Mouse (Mus musculus) heart, postnatal 10 days (tissue): Measurements from ENCODE around the gene Acaca. TPM values are rescaled to one million over a fixed set of nuclear protein-coding genes. Genes with fewer than 3 reads are reported as not detected.
"Not testable (repeated sequence)": the region's sequence is repeated elsewhere in the genome, so short reads cannot be mapped to it uniquely, and the experiment has no call there.

Experiments used
- DNase-seq, 2 experiments: peaks; one replicate each; pipeline ENCODE4 v3.0.0; 2021
- intact Hi-C: fragments of 180-260 bp; cut with DNase I; formaldehyde crosslinking; loops from one replicate; pipeline ENCODE4 v1.15.1; 2025
- total RNA-seq, 2 experiments: library from RNA; stranded (reverse); gene quantifications; 2 replicates each; pipeline ENCODE4 v1.2.3; 2021

The Acaca gene
- total RNA-seq, 2 experiments from 2014 or later, result 15.6 to 16.6 TPM

- intact Hi-C loops, result no loop called here
- DNase-seq, result no peak
These were observed 176.8 kb downstream of the Acaca start for GRCm38 (mm10) chr11:84306158-84306742.

- DNase-seq, result no peak
- intact Hi-C loops, result no loop called here
These were observed 194.7 kb downstream of the Acaca start for GRCm38 (mm10) chr11:84324032-84324752.

- DNase-seq, result no peak
- intact Hi-C loops, result no loop called here
These were observed 197.6 kb downstream of the Acaca start for GRCm38 (mm10) chr11:84327086-84327485.

GRCm38 (mm10) chr11:84332384-84332783 lies 202.9 kb downstream of the Acaca start:
- intact Hi-C loops, result no loop called here
- DNase-seq, result no peak

GRCm38 (mm10) chr11:84332860-84333259 lies 203.4 kb downstream of the Acaca start:
- intact Hi-C loops, result no loop called here
- DNase-seq, result no peak

GRCm38 (mm10) chr11:84338273-84338672 lies 208.8 kb downstream of the Acaca start:
- intact Hi-C loops, DNase-seq: not testable (repeated sequence)

GRCm38 (mm10) chr11:84340630-84341029 lies 211.2 kb downstream of the Acaca start:
- DNase-seq, result no peak
- intact Hi-C loops, result no loop called here

GRCm38 (mm10) chr11:84344522-84345236 lies 215.2 kb downstream of the Acaca start:
- peak; percentile 9 to 25 for DNase-seq

GRCm38 (mm10) chr11:84347766-84348165 lies 218.3 kb downstream of the Acaca start:
- DNase-seq, result no peak
- intact Hi-C loops, result no loop called here

More at GRCm38 (mm10) chr11:84344522-84345236, 215.2 kb downstream of the Acaca start:
- intact Hi-C loops, result no loop called here

- no peak for DNase-seq
- intact Hi-C loops, result no loop called here
These were observed 219.7 kb downstream of the Acaca start for GRCm38 (mm10) chr11:84348843-84349825.

GRCm38 (mm10) chr11:84351150-84351549 lies 221.7 kb downstream of the Acaca start:
- DNase-seq, result peak in 1 of 2 experiments; percentile 3
- intact Hi-C loops, result no loop called here

GRCm38 (mm10) chr11:84353058-84353726 lies 223.7 kb downstream of the Acaca start:
- intact Hi-C loops, result no loop called here
- no peak for DNase-seq

- intact Hi-C loops, result no loop called here
- DNase-seq, result no peak
These were observed 227.8 kb downstream of the Acaca start for GRCm38 (mm10) chr11:84357304-84357703.

GRCm38 (mm10) chr11:84357771-84358170 lies 228.3 kb downstream of the Acaca start:
- intact Hi-C loops, result no loop called here
- no peak for DNase-seq

- no peak for DNase-seq
- intact Hi-C loops, result no loop called here
These were observed 232.1 kb downstream of the Acaca start for GRCm38 (mm10) chr11:84361551-84361950.

GRCm38 (mm10) chr11:84362633-84363243 lies 233.3 kb downstream of the Acaca start:
- intact Hi-C loops, result no loop called here
- DNase-seq, result no peak

GRCm38 (mm10) chr11:84365313-84365712 lies 235.8 kb downstream of the Acaca start:
- no peak for DNase-seq
- intact Hi-C loops, result no loop called here

- intact Hi-C loops, result no loop called here
- no peak for DNase-seq
These were observed 239.4 kb downstream of the Acaca start for GRCm38 (mm10) chr11:84368902-84369301.

- intact Hi-C loops, result no loop called here
- DNase-seq, result no peak
These were observed 243.7 kb downstream of the Acaca start for GRCm38 (mm10) chr11:84373122-84373521.
